Mouse (Mus musculus) bone marrow, adult 2 months (tissue): ENCODE results near the gene Maml3.

ENCODE experiments used
- CTCF ChIP-seq: fragments of 200-500 bp; IDR thresholded peaks from 2 replicates; pipeline ENCODE4 v1.5.1; 2011; ENCODE audit warnings: low read length, control low read depth; ENCODE audit not compliant: control insufficient read depth, insufficient read depth
- POLR2A ChIP-seq: fragments of 200-500 bp; IDR thresholded peaks from 2 replicates; pipeline ENCODE4 v1.6.1; 2011; ENCODE audit warnings: low read depth, mild to moderate bottlenecking, control low read depth, low read length, borderline replicate concordance; ENCODE audit not compliant: control insufficient read depth

DNA sequence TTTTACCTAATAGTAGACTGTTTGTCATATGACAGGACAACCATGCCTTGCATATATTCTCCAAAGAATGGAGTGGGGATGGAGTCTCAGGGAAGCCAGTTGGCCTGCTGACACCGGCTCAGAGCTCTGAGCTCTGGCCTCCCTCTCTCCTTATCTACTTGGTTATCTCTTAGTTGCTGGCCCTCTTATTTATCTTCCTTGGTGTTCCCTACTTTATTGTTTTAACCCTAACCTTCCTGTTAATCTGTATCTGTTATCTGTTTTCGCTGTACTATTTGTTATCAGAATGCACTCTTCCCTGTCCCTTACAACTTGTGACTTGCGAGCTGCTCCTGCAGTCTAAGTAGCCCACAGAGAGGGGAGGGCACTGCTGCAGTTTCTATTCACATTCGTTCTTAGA is 432.2 kb downstream of the Maml3 start:
- TF ChIP-seq POLR2A = no peak
- TF ChIP-seq CTCF = no peak
